Mouse (Mus musculus) midbrain, embryonic 11.5 days (tissue): ENCODE results near the gene Hoxb7. TPM values are rescaled to one million over a fixed set of nuclear protein-coding genes. Genes with fewer than 3 reads are reported as not detected.

Source experiments
- ATAC-seq: fragments of 200-750 bp; cut with Nextera tagmentation; 2 replicates; pipeline ENCODE4 v1.8.0; 2017; ENCODE audit warnings: moderate TSS enrichment, moderate library complexity; ENCODE audit not compliant: low FRiP score
- DNase-seq: peaks from one replicate; pipeline ENCODE4 v3.0.0; 2015; ENCODE audit warnings: low spot score; ENCODE audit errors: missing footprints
- H3K27ac ChIP-seq: fragments of 300-500 bp; sonication (generic); 2 replicates; pipeline ENCODE4 v1.5.1; 2014; ENCODE audit warnings: low read depth, low read length
- H3K27me3 ChIP-seq: fragments of 300-500 bp; sonication (generic); 2 replicates; pipeline ENCODE4 v1.6.1; 2014; ENCODE audit warnings: mild to moderate bottlenecking, low read length, moderate library complexity, mixed read lengths; ENCODE audit not compliant: control insufficient read depth, insufficient read depth
- H3K36me3 ChIP-seq: fragments of 300-500 bp; sonication (generic); 2 replicates; pipeline ENCODE4 v1.6.1; 2014; ENCODE audit warnings: mild to moderate bottlenecking, low read length, moderate library complexity, mixed read lengths; ENCODE audit not compliant: control insufficient read depth, insufficient read depth
- H3K4me1 ChIP-seq: fragments of 300-500 bp; sonication (generic); 2 replicates; pipeline ENCODE4 v1.6.1; 2014; ENCODE audit warnings: low read length; ENCODE audit not compliant: control insufficient read depth, insufficient read depth
- H3K4me2 ChIP-seq: fragments of 300-500 bp; sonication (generic); 2 replicates; pipeline ENCODE4 v1.6.1; 2014; ENCODE audit warnings: mild to moderate bottlenecking, moderate library complexity
- H3K4me3 ChIP-seq: fragments of 300-500 bp; sonication (generic); 2 replicates; pipeline ENCODE4 v1.5.1; 2014; ENCODE audit warnings: low read depth, low read length
- H3K9ac ChIP-seq: fragments of 300-500 bp; sonication (generic); 2 replicates; pipeline ENCODE4 v1.6.1; 2014; ENCODE audit warnings: low read length
- H3K9me3 ChIP-seq: fragments of 300-500 bp; sonication (generic); 2 replicates; pipeline ENCODE4 v1.6.1; 2016; ENCODE audit warnings: low read length; ENCODE audit not compliant: control insufficient read depth
- WGBS: fragments of 180-500 bp; shearing (Covaris S2); extraction: QIAGEN DNeasy Blood & Tissue Kit; methylation state at CpG from one replicate; pipeline ENCODE4 v1.1.7; 2014; 5-methylcytosine and 5-hydroxymethylcytosine counted together
- polyA plus RNA-seq: library from polyadenylated mRNA; unstranded; fragments of >200 nt; fragmentation: Nextera tagmentation; extraction: Ambion mirVana; gene quantifications from 2 replicates; pipeline ENCODE4 v1.2.1, GENCODE M21; 2014

Hoxb7 gene
- polyA plus RNA-seq, 1 experiment from 2014 or later: not detected

GRCm38 (mm10) chr11:96275896-96276295 is 10.5 kb upstream of the Hoxb7 start:
- Histone ChIP-seq H3K4me1 (peaks cover 4% of the 10 kb centered on the region; the same call in 1 of the 2 replicates), H3K9ac (no peak overlapping the region), H3K27me3 (peaks cover 100% of the 10 kb centered on the region), H3K9me3 (no peaks in the 10 kb centered on the region), H3K4me2 (no peak overlapping the region), H3K4me3 (no peak overlapping the region), H3K27ac (no peak overlapping the region), H3K36me3 (no peaks in the 10 kb centered on the region)
- ATAC-seq (no peak), DNase-seq (no peak)
- 16% methylated on average over 4 of the region's 4 CpGs for WGBS

GRCm38 (mm10) chr11:96277151-96278044 is 9.0 kb upstream of the Hoxb7 start:
- H3K9me3 ChIP-seq: no peaks in the 10 kb centered on the region
- no peak overlapping the region for H3K4me2 ChIP-seq
- ATAC-seq: no peak
- WGBS: 1% methylated on average over 35 of the region's 35 CpGs
- H3K27me3 ChIP-seq: peaks cover 100% of the 10 kb centered on the region
- H3K27ac ChIP-seq: no peak overlapping the region
- no peaks in the 10 kb centered on the region for H3K36me3 ChIP-seq
- no peaks in the 10 kb centered on the region for H3K4me1 ChIP-seq
- H3K9ac ChIP-seq: no peak overlapping the region
- no peak overlapping the region for H3K4me3 ChIP-seq
- no peak for DNase-seq

- 19% methylated on average over 14 of the region's 14 CpGs for WGBS
- Histone ChIP-seq H3K4me2 (no peak overlapping the region), H3K36me3 (no peaks in the 10 kb centered on the region), H3K27me3 (peaks cover 100% of the 10 kb centered on the region), H3K9me3 (no peaks in the 10 kb centered on the region), H3K4me3 (no peak overlapping the region), H3K9ac (no peak overlapping the region), H3K4me1 (no peaks in the 10 kb centered on the region), H3K27ac (no peak overlapping the region)
- ATAC-seq (no peak), DNase-seq (peak; percentile 95)
Observed at GRCm38 (mm10) chr11:96278324-96278723, 8.1 kb upstream of the Hoxb7 start.

- DNase-seq: peak; percentile 99
Observed at GRCm38 (mm10) chr11:96278773-96279172, 7.7 kb upstream of the Hoxb7 start.

DNA sequence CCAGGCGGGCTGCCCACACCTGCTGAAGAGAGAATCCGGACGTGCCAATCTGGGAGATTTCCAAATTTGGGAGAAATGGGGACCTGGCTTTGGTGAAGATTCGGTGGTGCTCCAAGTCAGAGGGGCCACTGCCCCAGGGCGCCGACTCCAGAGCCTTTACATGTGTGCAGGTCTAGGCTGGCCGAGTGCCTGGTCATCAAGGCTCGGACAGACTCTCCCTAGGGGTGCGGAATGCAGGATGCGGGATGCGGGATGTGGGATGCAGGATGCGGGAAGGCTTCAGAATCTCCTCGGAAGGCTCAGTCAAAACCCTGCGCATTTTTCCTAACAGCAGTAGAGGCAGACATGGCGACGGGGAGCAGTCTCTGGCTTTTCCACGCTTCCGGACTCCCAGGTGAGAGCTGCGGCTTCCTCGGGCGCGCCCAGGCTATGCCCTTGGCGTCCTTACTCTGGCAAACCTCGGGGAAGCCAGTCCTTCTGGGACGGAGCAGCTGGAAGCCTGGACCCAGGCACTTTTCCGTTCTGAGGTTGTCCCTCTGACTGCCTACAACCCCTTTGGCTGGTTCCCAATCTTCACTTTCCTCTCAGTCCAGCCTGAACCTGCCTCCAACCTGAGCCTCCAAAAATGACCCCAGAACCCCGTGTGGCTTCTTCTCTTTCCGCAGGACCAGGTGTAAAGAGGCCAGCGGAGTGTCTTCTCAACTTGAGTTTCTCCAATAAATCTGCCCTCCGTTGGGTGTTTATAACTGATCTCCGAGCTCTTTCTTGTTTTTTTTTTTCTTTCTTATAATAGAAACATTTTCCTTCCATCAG is 6.8 kb upstream of the Hoxb7 start:
- DNase-seq: peak; percentile 95
- no peak overlapping the region for H3K9ac ChIP-seq
- ATAC-seq: no peak
- WGBS: 2% methylated on average over 31 of the region's 31 CpGs
- no peaks in the 10 kb centered on the region for H3K36me3 ChIP-seq
- no peak overlapping the region for H3K27ac ChIP-seq
- H3K4me2 ChIP-seq: no peak overlapping the region
- no peaks in the 10 kb centered on the region for H3K4me1 ChIP-seq
- H3K9me3 ChIP-seq: no peaks in the 10 kb centered on the region
- no peak overlapping the region for H3K4me3 ChIP-seq
- H3K27me3 ChIP-seq: peaks cover 100% of the 10 kb centered on the region

More at GRCm38 (mm10) chr11:96278773-96279172, 7.7 kb upstream of the Hoxb7 start:
- Histone ChIP-seq H3K9ac (no peak overlapping the region), H3K4me1 (no peaks in the 10 kb centered on the region), H3K27ac (no peak overlapping the region), H3K4me3 (no peak overlapping the region), H3K4me2 (no peak overlapping the region), H3K9me3 (no peaks in the 10 kb centered on the region), H3K36me3 (no peaks in the 10 kb centered on the region), H3K27me3 (peaks cover 100% of the 10 kb centered on the region)
- no peak for ATAC-seq
- WGBS: under 1% methylated on average over 9 of the region's 9 CpGs

DNA sequence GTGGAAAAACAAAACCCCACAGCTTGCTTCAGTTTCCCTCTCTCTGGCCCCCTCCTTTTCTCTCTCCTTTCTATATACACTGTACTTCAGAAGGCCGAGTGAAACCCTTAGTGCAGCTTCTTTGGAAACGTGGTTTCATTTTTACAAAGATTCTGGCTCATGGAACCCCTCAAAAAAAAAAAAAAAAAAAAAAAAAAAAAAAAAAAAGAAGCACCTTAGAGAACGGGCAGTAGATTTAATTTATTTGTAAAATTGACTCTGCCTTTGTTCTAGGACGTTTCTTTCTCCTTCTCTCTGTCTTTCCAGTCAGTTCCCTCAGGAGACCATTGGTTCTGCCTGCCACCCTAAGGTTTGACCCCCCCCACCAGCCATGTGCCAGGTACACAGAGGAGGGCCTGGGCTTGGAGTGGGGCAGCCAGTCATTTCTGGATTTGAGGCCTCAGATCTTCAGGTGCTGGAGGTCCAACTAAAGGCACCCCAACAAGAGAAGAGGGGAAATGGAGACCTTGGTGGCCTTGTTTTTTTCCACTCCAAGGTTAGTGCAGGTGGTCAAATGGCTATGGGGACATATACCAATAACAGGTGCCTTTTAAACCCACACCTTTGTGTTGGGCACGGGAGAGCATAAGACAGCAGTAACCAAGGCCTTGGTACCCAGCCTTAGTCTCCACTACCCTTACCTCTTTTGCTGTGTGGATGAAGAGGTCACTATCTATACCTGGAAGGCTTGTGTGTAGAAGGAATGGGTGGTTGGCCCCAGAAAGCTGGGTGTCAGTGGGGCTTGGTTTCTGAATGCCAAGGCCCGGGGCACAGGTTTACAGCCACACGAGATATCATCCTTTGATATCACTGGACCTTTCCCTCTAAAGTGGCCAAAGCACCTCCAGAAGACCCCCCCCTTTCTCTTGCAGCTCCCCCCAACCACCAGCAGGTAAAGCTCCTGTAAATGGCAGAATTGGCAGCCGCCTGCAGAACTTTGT is 5.7 kb upstream of the Hoxb7 start:
- Histone ChIP-seq H3K27ac (no peak overlapping the region), H3K4me2 (no peak overlapping the region), H3K9ac (no peak overlapping the region), H3K4me3 (no peak overlapping the region), H3K36me3 (no peaks in the 10 kb centered on the region), H3K27me3 (peaks cover 100% of the 10 kb centered on the region), H3K4me1 (no peaks in the 10 kb centered on the region), H3K9me3 (no peaks in the 10 kb centered on the region)
- ATAC-seq: no peak
- WGBS: 10% methylated on average over 8 of the region's 8 CpGs
- DNase-seq: peak; percentile 93

GRCm38 (mm10) chr11:96281396-96281795 is 5.0 kb upstream of the Hoxb7 start:
- WGBS: 5% methylated on average over 18 of the region's 18 CpGs
- Histone ChIP-seq H3K27ac (no peak overlapping the region), H3K9me3 (no peaks in the 10 kb centered on the region), H3K4me2 (no peak overlapping the region), H3K36me3 (no peaks in the 10 kb centered on the region), H3K27me3 (peaks cover 100% of the 10 kb centered on the region), H3K4me1 (no peaks in the 10 kb centered on the region), H3K9ac (no peak overlapping the region), H3K4me3 (no peak overlapping the region)
- ATAC-seq: no peak
- peak; percentile 92 for DNase-seq

GRCm38 (mm10) chr11:96281855-96282570 is 4.4 kb upstream of the Hoxb7 start, which contains the start of gene Hoxb8:
TSS of gene Hoxb8 (plus strand) at chr11:96281905.
- no peaks in the 10 kb centered on the region for H3K36me3 ChIP-seq
- H3K4me1 ChIP-seq: no peaks in the 10 kb centered on the region
- H3K9me3 ChIP-seq: no peaks in the 10 kb centered on the region
- peaks cover 100% of the 10 kb centered on the region for H3K27me3 ChIP-seq
- no peak within 1 kb of the TSS for H3K9ac ChIP-seq
- no peak within 1 kb of the TSS for H3K4me2 ChIP-seq
- H3K4me3 ChIP-seq: no peak within 1 kb of the TSS
- DNase-seq: peak; percentile 94
- WGBS: under 1% methylated on average over 27 of the region's 27 CpGs
- no peak for ATAC-seq
- no peak within 1 kb of the TSS for H3K27ac ChIP-seq
